Mouse (Mus musculus): ENCODE measurements around the gene Nfasc.

Nfasc gene

GRCm38 (mm10) chr1:132650680-132651079 is 90.9 kb downstream of the Nfasc start:
- no peak for DNase-seq (ENCODE audit: low read depth, low spot score)

- no peak for DNase-seq (ENCODE audit: low read depth, low spot score)
Measured at GRCm38 (mm10) chr1:132647958-132648357, 93.6 kb downstream of the Nfasc start.

- no peak for DNase-seq (ENCODE audit: low read depth, low spot score)
Measured at GRCm38 (mm10) chr1:132641049-132641795, 100.4 kb downstream of the Nfasc start.

GRCm38 (mm10) chr1:132640256-132640655 is 101.3 kb downstream of the Nfasc start:
- DNase-seq (ENCODE audit: low read depth, low spot score) = no peak

- DNase-seq (ENCODE audit: low read depth, low spot score) = no peak
Measured at GRCm38 (mm10) chr1:132637346-132637745, 104.3 kb downstream of the Nfasc start.

GRCm38 (mm10) chr1:132629611-132630370 is 111.8 kb downstream of the Nfasc start:
- DNase-seq (ENCODE audit: low read depth, low spot score) = no peak

- DNase-seq (ENCODE audit: low read depth, low spot score) = no peak
Measured at GRCm38 (mm10) chr1:132628599-132628998, 113.0 kb downstream of the Nfasc start.

GRCm38 (mm10) chr1:132628183-132628582 is 113.4 kb downstream of the Nfasc start:
- no peak for DNase-seq (ENCODE audit: low read depth, low spot score)

- no peak for DNase-seq (ENCODE audit: low read depth, low spot score)
Measured at GRCm38 (mm10) chr1:132626125-132626756, 115.4 kb downstream of the Nfasc start.

GRCm38 (mm10) chr1:132625034-132625433 is 116.6 kb downstream of the Nfasc start:
- no peak for DNase-seq (ENCODE audit: low read depth, low spot score)

GRCm38 (mm10) chr1:132624466-132624865 is 117.1 kb downstream of the Nfasc start:
- no peak for DNase-seq (ENCODE audit: low read depth, low spot score)

- no peak for DNase-seq (ENCODE audit: low read depth, low spot score)
Measured at GRCm38 (mm10) chr1:132623641-132624336, 117.8 kb downstream of the Nfasc start.

GRCm38 (mm10) chr1:132612066-132612465 is 129.5 kb downstream of the Nfasc start:
- no peak for DNase-seq (ENCODE audit: low read depth, low spot score)

- no peak for DNase-seq (ENCODE audit: low read depth, low spot score)
Measured at GRCm38 (mm10) chr1:132609048-132609634, 132.5 kb downstream of the Nfasc start.

- no peak for DNase-seq (ENCODE audit: low read depth, low spot score)
Measured at GRCm38 (mm10) chr1:132602161-132602560, 139.4 kb downstream of the Nfasc start.

GRCm38 (mm10) chr1:132598024-132598423 is 143.6 kb downstream of the Nfasc start:
- DNase-seq (ENCODE audit: low read depth, low spot score) = no peak

GRCm38 (mm10) chr1:132595741-132596140 is 145.9 kb downstream of the Nfasc start:
- no peak for DNase-seq (ENCODE audit: low read depth, low spot score)

GRCm38 (mm10) chr1:132594587-132594986 is 147.0 kb downstream of the Nfasc start:
- no peak for DNase-seq (ENCODE audit: low read depth, low spot score)

GRCm38 (mm10) chr1:132592145-132592544 is 149.5 kb downstream of the Nfasc start:
- no peak for DNase-seq (ENCODE audit: low read depth, low spot score)

GRCm38 (mm10) chr1:132591399-132591930 is 150.1 kb downstream of the Nfasc start:
- DNase-seq (ENCODE audit: low read depth, low spot score) = no peak

GRCm38 (mm10) chr1:132586679-132587201 is 154.9 kb downstream of the Nfasc start:
- DNase-seq (ENCODE audit: low read depth, low spot score) = no peak
